ENCODE assay signal across 9 mouse cellular contexts in the genomic region with DNA sequence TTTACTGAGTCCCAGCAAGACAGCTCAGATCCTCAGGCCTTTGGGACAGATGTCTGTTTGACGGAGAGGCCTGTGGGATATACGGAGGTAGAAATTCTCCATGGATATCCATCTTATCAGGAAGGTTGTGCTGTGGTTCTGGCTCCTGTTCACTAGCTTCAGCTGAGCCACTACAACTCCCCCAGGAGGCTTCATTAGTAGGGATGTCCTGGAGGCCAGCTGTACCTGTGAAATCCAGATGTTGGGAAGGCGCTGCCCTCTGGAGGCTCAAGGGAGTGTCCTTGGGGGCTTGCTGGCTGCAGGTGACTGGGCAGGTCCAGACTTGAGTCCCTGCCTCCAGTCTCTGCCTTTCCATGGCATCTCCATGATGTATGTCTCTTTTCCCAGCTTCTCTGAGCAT.
A peak's percentile ranks its signal among the peaks of the same experiment; 100 is the strongest.
DNase-seq lines count a peak whose midpoint lies in the region; ATAC-seq and TF ChIP-seq lines count a peak whose summit lies in the region.
"Had no signal": no experiment of that assay in that cellular context is flagged by ENCODE, and none has a peak within 500 bp of the region (broad histone marks: within the 10 kb centered on the region; RNA-seq: fewer than 3 reads in every experiment).

No protein-coding gene starts in this region.

- 77% methylated on average over 3 of the region's 3 CpGs for WGBS in heart, postnatal 0 days
- WGBS in midbrain, embryonic 12.5 days, result 58% methylated on average over 3 of the region's 3 CpGs
- 68% methylated on average over 3 of the region's 3 CpGs for WGBS in midbrain, embryonic 16.5 days
- 62% methylated on average over 3 of the region's 3 CpGs for WGBS in embryonic facial prominence, embryonic 13.5 days
- 45% methylated on average over 3 of the region's 3 CpGs for WGBS in neural tube, embryonic 15.5 days

- H3K27ac ChIP-seq in heart, postnatal 0 days (ENCODE audit: low read depth), result peak overlapping the region; percentile 9
- H3K27ac ChIP-seq in midbrain, embryonic 12.5 days (replicated peaks), result peak overlapping the region; percentile 73; the same call in 1 of the 2 replicates
- no peak overlapping the region; the same call in 1 of the 2 replicates for H3K27ac ChIP-seq in midbrain, embryonic 16.5 days (ENCODE audit: low read length)
- peak overlapping the region; percentile 84 for H3K27ac ChIP-seq in embryonic facial prominence, embryonic 13.5 days
- H3K27ac ChIP-seq in neural tube, embryonic 15.5 days (replicated peaks), result peak overlapping the region; percentile 77; the same call in 1 of the 2 replicates

- DNase-seq in heart, postnatal 0 days (ENCODE audit: low spot score), result no peak
- DNase-seq in heart, postnatal 25 days (ENCODE audit: low spot score), result no peak
- DNase-seq in thymus, postnatal 25 days, result no peak
- DNase-seq in ovary, postnatal 14 days (ENCODE audit: low spot score), result no peak
- DNase-seq: thymus, postnatal 36 days had no signal

- ATAC-seq in heart, postnatal 0 days (ENCODE audit: insufficient read depth, low read depth), result no peak
- ATAC-seq in midbrain, embryonic 12.5 days (ENCODE audit: low FRiP score, low read depth), result no peak
- no peak for ATAC-seq in midbrain, embryonic 16.5 days
- ATAC-seq in embryonic facial prominence, embryonic 13.5 days (ENCODE audit: insufficient number of reproducible peaks, insufficient read depth, low FRiP score, low TSS enrichment, low read depth), result no peak
- no peak for ATAC-seq in neural tube, embryonic 15.5 days (ENCODE audit: low FRiP score)

- no peaks in the 10 kb centered on the region for H3K36me3 ChIP-seq in heart, postnatal 0 days (replicated peaks; ENCODE audit: control insufficient read depth, insufficient read depth, low read length)
- no peaks in the 10 kb centered on the region for H3K36me3 ChIP-seq in midbrain, embryonic 12.5 days
- no peaks in the 10 kb centered on the region for H3K36me3 ChIP-seq in midbrain, embryonic 16.5 days (ENCODE audit: control insufficient read depth, insufficient read depth, low read length)
- H3K36me3 ChIP-seq in embryonic facial prominence, embryonic 13.5 days, result no peaks in the 10 kb centered on the region
- no peaks in the 10 kb centered on the region for H3K36me3 ChIP-seq in neural tube, embryonic 15.5 days

- H3K4me1 ChIP-seq in heart, postnatal 0 days (ENCODE audit: control insufficient read depth, insufficient read depth), result peaks cover 50% of the 10 kb centered on the region
- H3K4me1 ChIP-seq in midbrain, embryonic 12.5 days, result peaks cover 55% of the 10 kb centered on the region
- peaks cover 41% of the 10 kb centered on the region for H3K4me1 ChIP-seq in midbrain, embryonic 16.5 days (ENCODE audit: control insufficient read depth, insufficient read depth, low read length)
- H3K4me1 ChIP-seq in embryonic facial prominence, embryonic 13.5 days, result peaks cover 80% of the 10 kb centered on the region
- peaks cover 74% of the 10 kb centered on the region for H3K4me1 ChIP-seq in neural tube, embryonic 15.5 days

- H3K4me3 ChIP-seq in heart, postnatal 0 days (ENCODE audit: low read depth, low read length), result no peak overlapping the region
- H3K4me3 ChIP-seq in midbrain, embryonic 12.5 days, result no peak overlapping the region
- no peak overlapping the region for H3K4me3 ChIP-seq in midbrain, embryonic 16.5 days (ENCODE audit: low read depth, low read length)
- no peak overlapping the region for H3K4me3 ChIP-seq in embryonic facial prominence, embryonic 13.5 days
- H3K4me3 ChIP-seq in neural tube, embryonic 15.5 days (replicated peaks), result no peak overlapping the region

- no peak overlapping the region for H3K9ac ChIP-seq in heart, postnatal 0 days (replicated peaks; ENCODE audit: low read depth, low read length)
- H3K9ac ChIP-seq in midbrain, embryonic 12.5 days (replicated peaks), result no peak overlapping the region
- no peak overlapping the region for H3K9ac ChIP-seq in midbrain, embryonic 16.5 days (ENCODE audit: low read depth, low read length)
- H3K9ac ChIP-seq in embryonic facial prominence, embryonic 13.5 days, result 0 out of 2 replicates have a peak overlapping the region, but pooled peaks have one; percentile 6
- H3K9ac ChIP-seq in neural tube, embryonic 15.5 days (replicated peaks), result no peak overlapping the region

- H3K27me3 ChIP-seq in heart, postnatal 0 days (ENCODE audit: control insufficient read depth, insufficient read depth, low read length), result no peaks in the 10 kb centered on the region
- peaks cover 48% of the 10 kb centered on the region for H3K27me3 ChIP-seq in midbrain, embryonic 12.5 days
- H3K27me3 ChIP-seq in midbrain, embryonic 16.5 days (ENCODE audit: control insufficient read depth, insufficient read depth, low read depth, low read length), result no peaks in the 10 kb centered on the region
- peaks cover 4% of the 10 kb centered on the region; the same call in 1 of the 2 replicates for H3K27me3 ChIP-seq in embryonic facial prominence, embryonic 13.5 days
- no peaks in the 10 kb centered on the region for H3K27me3 ChIP-seq in neural tube, embryonic 15.5 days (replicated peaks)

- intact Hi-C loops in heart, postnatal 25 days (cut with DNase I), result loop anchor here (5.0 kb wide), 1 partner anchor 107 kb away; no protein-coding TSS in a partner anchor

- 0 out of 2 replicates have a peak, but pooled peaks cover 1% of the 10 kb centered on the region for H3K9me3 ChIP-seq in heart, postnatal 0 days (replicated peaks; ENCODE audit: control insufficient read depth, low read length)
- H3K9me3 ChIP-seq in midbrain, embryonic 12.5 days, result no peaks in the 10 kb centered on the region
- no peaks in the 10 kb centered on the region; the same call in 1 of the 2 replicates for H3K9me3 ChIP-seq in midbrain, embryonic 16.5 days (replicated peaks; ENCODE audit: control insufficient read depth, low read length, poor library complexity, severe bottlenecking)
- 0 out of 2 replicates have a peak, but pooled peaks cover under 1% of the 10 kb centered on the region for H3K9me3 ChIP-seq in embryonic facial prominence, embryonic 13.5 days
- H3K9me3 ChIP-seq in neural tube, embryonic 15.5 days (replicated peaks), result no peaks in the 10 kb centered on the region

- no peak overlapping the region for H3K4me2 ChIP-seq in heart, postnatal 0 days (ENCODE audit: low read depth, low read length)
- H3K4me2 ChIP-seq in midbrain, embryonic 12.5 days (replicated peaks), result no peak overlapping the region
- no peak overlapping the region for H3K4me2 ChIP-seq in midbrain, embryonic 16.5 days (ENCODE audit: low read length)
- no peak overlapping the region for H3K4me2 ChIP-seq in embryonic facial prominence, embryonic 13.5 days
- H3K4me2 ChIP-seq in neural tube, embryonic 15.5 days, result no peak overlapping the region

- TF ChIP-seq CTCF in heart, postnatal 0 days (IDR thresholded peaks at IDR 0.05; ENCODE audit: low read depth), result no peak

- no peak for TF ChIP-seq EP300 in heart, postnatal 0 days (IDR thresholded peaks at IDR 0.05; ENCODE audit: low read depth)
